Mouse (Mus musculus) heart, embryonic 16.5 days (tissue): ENCODE measurements around the gene Runx1. TPM values are rescaled to one million over a fixed set of nuclear protein-coding genes. Genes with fewer than 3 reads are reported as not detected.
A peak's percentile ranks its signal among the peaks of the same experiment; 100 is the strongest.

Experiments used
- ATAC-seq: fragments of 200-750 bp; cut with Nextera tagmentation; replicated peaks from 2 replicates; pipeline ENCODE4 v1.8.0; 2017; ENCODE audit warnings: moderate number of reproducible peaks; ENCODE audit not compliant: insufficient read depth, low FRiP score; ENCODE audit errors: extremely low read depth
- H3K27ac ChIP-seq: fragments of 300-500 bp; sonication (generic); 2 replicates; pipeline ENCODE4 v1.5.1; 2014; ENCODE audit warnings: mild to moderate bottlenecking, low read length, control low read depth, moderate library complexity
- H3K27me3 ChIP-seq: fragments of 300-500 bp; sonication (generic); 2 replicates; pipeline ENCODE4 v1.6.1; 2014; ENCODE audit warnings: low read length, mixed read lengths; ENCODE audit not compliant: control insufficient read depth, insufficient read depth
- H3K36me3 ChIP-seq: fragments of 300-500 bp; sonication (generic); 2 replicates; pipeline ENCODE4 v1.6.1; 2014; ENCODE audit not compliant: control insufficient read depth, insufficient read depth
- H3K4me1 ChIP-seq: fragments of 300-500 bp; sonication (generic); 2 replicates; pipeline ENCODE4 v1.6.1; 2014; ENCODE audit warnings: low read length, mixed read lengths; ENCODE audit not compliant: control insufficient read depth, insufficient read depth
- H3K4me2 ChIP-seq: fragments of 300-500 bp; sonication (generic); 2 replicates; pipeline ENCODE4 v1.6.1; 2014; ENCODE audit warnings: low read depth, mild to moderate bottlenecking, control low read depth, low read length
- H3K4me3 ChIP-seq: fragments of 300-500 bp; sonication (generic); 2 replicates; pipeline ENCODE4 v1.5.1; 2014; ENCODE audit warnings: mild to moderate bottlenecking, control low read depth, low read length
- H3K9ac ChIP-seq: fragments of 300-500 bp; sonication (generic); 2 replicates; pipeline ENCODE4 v1.6.1; 2014; ENCODE audit warnings: low read length, control low read depth
- H3K9me3 ChIP-seq: fragments of 300-500 bp; sonication (generic); replicated peaks from 2 replicates; pipeline ENCODE4 v1.6.1; 2016; ENCODE audit warnings: low read length; ENCODE audit not compliant: control insufficient read depth
- WGBS: fragments of 180-500 bp; shearing (Covaris S2); extraction: QIAGEN DNeasy Blood & Tissue Kit; methylation state at CpG from one replicate; pipeline ENCODE4 v1.1.7; 2014; 5-methylcytosine and 5-hydroxymethylcytosine counted together
- polyA plus RNA-seq: library from polyadenylated mRNA; unstranded; fragments of >200 nt; fragmentation: Nextera tagmentation; extraction: Ambion mirVana; gene quantifications from 2 replicates; pipeline ENCODE4 v1.2.1, GENCODE M21; 2015

The Runx1 gene
- polyA plus RNA-seq, 1 experiment from 2014 or later, result 11.0 TPM

DNA sequence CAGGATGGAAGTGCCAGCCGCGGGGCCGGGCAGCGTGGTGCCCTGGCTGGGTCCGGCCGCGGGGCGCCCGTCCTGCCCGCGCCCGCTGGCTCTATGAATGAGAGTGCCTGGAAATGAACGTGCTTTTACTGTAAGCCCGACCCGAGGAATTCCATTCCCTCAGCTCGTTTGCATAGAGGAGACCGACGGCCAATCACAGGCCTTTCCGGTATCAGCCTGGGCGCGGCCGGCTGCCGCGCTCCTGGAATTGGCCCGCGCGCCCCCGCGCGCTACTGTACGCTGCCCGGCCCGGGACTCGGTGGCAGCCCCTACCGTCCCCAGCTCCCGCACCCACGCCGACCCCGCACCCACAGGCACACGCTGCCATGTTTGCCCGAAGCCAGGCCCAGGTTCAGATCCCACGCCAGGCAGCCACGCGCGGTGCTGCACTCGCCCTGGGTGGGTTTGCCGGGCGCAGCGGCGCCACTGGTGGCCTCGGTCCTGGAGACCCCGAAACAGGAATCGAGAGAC is 128.7 kb downstream of the Runx1 start:
- Histone ChIP-seq H3K4me2 (peak overlapping the region; percentile 97), H3K4me1 (peaks cover 9% of the 10 kb centered on the region), H3K36me3 (no peaks in the 10 kb centered on the region), H3K27me3 (peaks cover 45% of the 10 kb centered on the region), H3K9ac (peak overlapping the region; percentile 72), H3K27ac (peak overlapping the region; percentile 57), H3K9me3 (no peaks in the 10 kb centered on the region), H3K4me3 (peak overlapping the region; percentile 61)
- WGBS, result under 1% methylated on average over 53 of the region's 53 CpGs
- peak; percentile 92 for ATAC-seq

DNA sequence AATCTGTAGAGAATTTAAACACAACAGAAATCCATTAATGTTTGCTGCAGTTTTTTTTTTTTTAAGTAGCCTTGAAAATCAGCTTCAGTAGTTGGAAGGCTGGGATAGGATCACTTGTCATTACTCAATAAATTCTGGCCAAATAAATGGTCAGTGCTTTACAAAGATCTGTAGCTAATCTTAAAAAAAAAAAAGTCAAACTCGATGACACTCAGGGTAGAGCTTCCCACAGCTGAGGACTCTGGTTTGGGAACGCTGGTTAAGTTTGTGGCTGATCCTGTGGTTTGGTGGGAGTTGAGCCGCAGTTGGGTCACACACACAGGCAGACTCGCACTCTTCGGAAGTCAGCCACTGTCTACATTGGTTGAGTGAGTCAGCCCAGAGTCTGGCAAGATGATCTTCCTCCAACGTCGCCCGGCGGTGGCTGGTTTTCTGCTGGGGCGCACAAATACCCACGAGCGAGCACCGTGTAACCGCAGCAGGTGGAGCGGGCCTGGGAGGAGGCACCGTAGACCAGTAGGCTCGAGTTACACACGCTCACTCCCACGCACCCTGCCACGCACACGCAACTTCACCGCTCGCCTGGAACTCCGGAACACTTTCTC is 129.4 kb downstream of the Runx1 start:
- peak overlapping the region; percentile 60 for H3K9ac ChIP-seq
- no peaks in the 10 kb centered on the region for H3K9me3 ChIP-seq
- under 1% methylated on average over 24 of the region's 24 CpGs for WGBS
- no peaks in the 10 kb centered on the region for H3K36me3 ChIP-seq
- no peak for ATAC-seq
- H3K27me3 ChIP-seq, result peaks cover 45% of the 10 kb centered on the region
- peak overlapping the region; percentile 61 for H3K4me3 ChIP-seq
- H3K4me2 ChIP-seq, result peak overlapping the region; percentile 97
- peaks cover 9% of the 10 kb centered on the region for H3K4me1 ChIP-seq
- H3K27ac ChIP-seq, result peak overlapping the region; percentile 20; the same call in 1 of the 2 replicates

DNA sequence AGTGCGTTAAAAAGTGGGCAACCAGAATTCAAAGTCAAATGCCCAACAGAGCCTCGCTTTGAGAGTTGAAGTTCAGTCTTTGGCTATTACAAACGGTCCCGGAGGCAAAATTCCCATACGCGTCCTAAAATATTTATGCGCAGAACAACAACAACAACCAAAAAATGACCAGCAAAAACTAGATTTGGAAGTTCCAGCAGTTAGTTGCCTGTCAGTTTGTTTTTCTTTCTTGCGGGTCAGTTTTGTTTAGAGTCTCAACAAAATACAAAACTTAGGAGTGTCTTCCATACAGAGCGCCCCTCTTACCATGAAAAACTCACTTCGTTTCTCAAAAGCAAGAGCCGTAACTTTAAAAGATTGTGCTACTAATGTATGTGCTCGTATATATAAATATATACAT is 130.0 kb downstream of the Runx1 start:
- no peaks in the 10 kb centered on the region for H3K36me3 ChIP-seq
- peak overlapping the region; percentile 48; the same call in 1 of the 2 replicates for H3K9ac ChIP-seq
- ATAC-seq, result no peak
- H3K27me3 ChIP-seq, result peaks cover 46% of the 10 kb centered on the region
- H3K9me3 ChIP-seq, result no peaks in the 10 kb centered on the region
- H3K4me3 ChIP-seq, result peak overlapping the region; percentile 43
- peak overlapping the region; percentile 39 for H3K4me2 ChIP-seq
- WGBS, result 12% methylated on average over 12 of the region's 12 CpGs
- H3K27ac ChIP-seq, result no peak overlapping the region
- peaks cover 9% of the 10 kb centered on the region for H3K4me1 ChIP-seq

DNA sequence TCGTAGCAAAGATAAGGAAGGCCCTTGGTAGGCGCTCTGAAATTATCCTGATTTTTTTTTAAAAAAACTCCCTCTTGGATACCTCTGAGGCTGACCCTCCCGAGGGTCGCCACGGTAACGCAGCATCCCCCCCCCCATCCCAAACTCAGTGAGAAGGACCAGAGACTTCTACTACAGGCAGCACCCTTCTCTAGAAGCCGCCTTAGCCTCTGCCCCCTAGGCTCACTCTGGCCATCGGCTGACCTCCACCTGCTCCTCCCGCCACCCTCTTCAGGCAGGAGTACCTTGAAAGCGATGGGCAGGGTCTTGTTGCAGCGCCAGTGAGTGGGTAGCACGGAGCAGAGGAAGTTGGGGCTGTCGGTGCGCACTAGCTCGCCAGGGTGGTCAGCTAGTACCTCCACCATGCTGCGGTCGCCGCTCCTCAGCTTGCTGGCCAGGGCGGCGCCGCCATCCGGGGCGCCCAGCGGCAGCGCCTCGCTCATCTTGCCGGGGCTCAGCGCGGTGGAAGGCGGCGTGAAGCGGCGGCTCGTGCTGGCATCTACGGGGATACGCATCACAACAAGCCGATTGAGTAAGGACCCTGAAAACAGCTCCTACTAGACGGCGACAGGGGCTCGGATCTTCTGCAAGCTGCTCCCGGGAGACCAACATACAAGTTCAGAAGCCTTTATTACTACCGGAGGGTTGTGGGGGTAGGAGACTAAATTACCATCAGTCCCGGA is 130.6 kb downstream of the Runx1 start:
- ATAC-seq, result no peak
- Histone ChIP-seq H3K4me1 (peaks cover 9% of the 10 kb centered on the region), H3K27me3 (peaks cover 46% of the 10 kb centered on the region), H3K4me2 (peak overlapping the region; percentile 39), H3K36me3 (no peaks in the 10 kb centered on the region), H3K27ac (no peak overlapping the region), H3K9ac (peak overlapping the region; percentile 48), H3K4me3 (peak overlapping the region; percentile 43), H3K9me3 (no peaks in the 10 kb centered on the region)
- WGBS, result under 1% methylated on average over 43 of the region's 43 CpGs

DNA sequence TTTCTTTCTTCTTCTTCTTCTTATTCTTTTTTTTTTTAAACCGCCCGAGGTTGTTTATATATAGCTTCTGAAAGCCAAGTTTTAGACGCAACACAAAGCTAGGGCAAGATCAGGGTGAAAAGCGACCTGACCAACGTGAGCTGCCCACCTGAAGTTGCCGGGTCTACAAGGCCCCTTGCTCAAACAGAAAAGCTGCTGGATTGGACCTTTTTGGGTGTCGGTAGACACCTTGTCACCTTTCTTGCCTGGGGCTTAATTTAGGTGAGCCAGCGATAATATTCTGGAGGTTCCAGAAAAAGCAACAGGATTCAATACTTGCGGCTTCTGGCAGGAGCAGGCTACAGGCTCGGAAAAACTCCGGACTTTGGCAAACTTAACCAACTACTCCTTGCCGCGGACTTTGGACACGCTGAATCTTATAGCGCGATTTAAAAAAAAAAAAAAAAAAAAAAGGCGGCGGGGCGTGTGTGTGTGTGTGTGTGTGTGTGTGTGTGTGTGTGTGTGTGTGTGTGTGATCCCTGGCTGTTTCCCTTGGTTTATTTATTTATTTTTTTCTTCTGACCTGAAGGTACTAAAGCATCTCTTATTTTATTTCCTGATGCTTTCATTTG is 131.3 kb downstream of the Runx1 start:
- Histone ChIP-seq H3K9me3 (no peaks in the 10 kb centered on the region), H3K27me3 (peaks cover 42% of the 10 kb centered on the region), H3K4me2 (peak overlapping the region; percentile 39), H3K36me3 (no peaks in the 10 kb centered on the region), H3K4me3 (peak overlapping the region; percentile 43), H3K4me1 (peaks cover 9% of the 10 kb centered on the region), H3K27ac (no peak overlapping the region), H3K9ac (no peak overlapping the region)
- no peak for ATAC-seq
- 8% methylated on average over 16 of the region's 19 CpGs for WGBS

DNA sequence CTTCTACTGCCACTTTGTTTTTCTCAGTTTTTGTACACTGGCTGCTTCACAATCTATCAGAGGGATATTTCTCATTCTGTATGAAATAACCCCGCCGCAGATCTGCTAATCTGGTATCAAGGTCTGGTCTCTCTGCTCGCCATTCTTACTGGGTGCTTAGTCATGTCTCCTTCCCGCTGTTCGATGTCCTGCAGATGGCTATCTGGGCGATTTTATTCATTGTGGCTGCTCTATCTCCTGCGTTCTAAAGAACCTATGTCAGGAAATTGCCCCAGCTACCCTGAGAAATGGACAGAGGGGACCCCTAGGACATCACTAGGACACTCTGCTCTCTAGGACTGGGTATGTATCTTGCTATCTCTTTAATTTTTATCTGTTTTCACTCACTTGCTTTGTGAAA is 135.2 kb downstream of the Runx1 start:
- no peak overlapping the region for H3K4me3 ChIP-seq
- no peak for ATAC-seq
- no peaks in the 10 kb centered on the region for H3K9me3 ChIP-seq
- peaks cover 33% of the 10 kb centered on the region for H3K27me3 ChIP-seq
- WGBS, result 61% methylated on average over 7 of the region's 7 CpGs
- no peak overlapping the region for H3K4me2 ChIP-seq
- no peak overlapping the region for H3K27ac ChIP-seq
- no peak overlapping the region for H3K9ac ChIP-seq
- H3K36me3 ChIP-seq, result no peaks in the 10 kb centered on the region
- no peaks in the 10 kb centered on the region for H3K4me1 ChIP-seq

DNA sequence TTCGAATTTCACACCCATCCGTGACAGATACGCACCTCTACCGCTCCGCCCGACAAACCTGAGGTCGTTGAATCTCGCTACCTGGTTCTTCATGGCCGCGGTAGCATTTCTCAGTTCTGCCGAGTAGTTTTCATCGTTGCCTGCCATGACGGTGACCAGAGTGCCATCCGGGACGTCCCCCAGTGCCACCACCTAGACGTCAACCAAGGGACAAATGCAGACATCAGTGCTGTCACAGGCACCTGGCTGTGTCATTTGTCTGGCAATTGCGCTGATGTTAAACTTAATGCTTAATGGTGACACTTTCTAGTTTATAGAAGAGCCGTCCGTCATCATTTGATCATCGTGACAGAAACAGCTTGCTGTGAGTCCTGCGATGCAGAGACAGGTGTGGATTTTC is 137.0 kb downstream of the Runx1 start:
- Histone ChIP-seq H3K4me2 (no peak overlapping the region), H3K27ac (no peak overlapping the region), H3K27me3 (peaks cover 30% of the 10 kb centered on the region), H3K4me1 (no peaks in the 10 kb centered on the region), H3K4me3 (no peak overlapping the region), H3K36me3 (no peaks in the 10 kb centered on the region), H3K9ac (no peak overlapping the region), H3K9me3 (no peaks in the 10 kb centered on the region)
- WGBS, result 91% methylated on average over 21 of the region's 21 CpGs
- ATAC-seq, result no peak

DNA sequence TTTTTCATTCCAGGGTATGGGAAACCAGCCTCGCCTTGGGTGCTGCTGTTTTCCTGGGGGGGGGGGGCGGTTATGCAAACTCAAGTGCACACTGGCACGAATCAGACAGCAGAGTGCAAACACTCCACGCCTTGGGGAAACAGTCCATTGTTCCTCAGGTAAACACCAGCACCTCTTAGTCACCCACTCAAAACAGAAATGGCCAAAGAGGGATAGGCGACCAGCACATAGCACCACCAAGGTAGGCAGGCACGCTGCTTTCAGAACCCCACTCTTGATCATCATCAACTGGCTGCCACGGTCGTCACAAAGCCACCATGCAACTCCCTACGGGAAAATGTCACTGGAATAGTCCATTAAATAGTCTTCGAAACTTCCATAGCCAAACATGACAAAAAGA is 139.0 kb downstream of the Runx1 start:
- WGBS, result 87% methylated on average over 10 of the region's 10 CpGs
- no peaks in the 10 kb centered on the region for H3K36me3 ChIP-seq
- H3K4me3 ChIP-seq, result no peak overlapping the region
- no peaks in the 10 kb centered on the region for H3K9me3 ChIP-seq
- H3K4me2 ChIP-seq, result no peak overlapping the region
- no peak overlapping the region for H3K9ac ChIP-seq
- no peak for ATAC-seq
- no peak overlapping the region for H3K27ac ChIP-seq
- peaks cover 19% of the 10 kb centered on the region for H3K27me3 ChIP-seq
- no peaks in the 10 kb centered on the region for H3K4me1 ChIP-seq

DNA sequence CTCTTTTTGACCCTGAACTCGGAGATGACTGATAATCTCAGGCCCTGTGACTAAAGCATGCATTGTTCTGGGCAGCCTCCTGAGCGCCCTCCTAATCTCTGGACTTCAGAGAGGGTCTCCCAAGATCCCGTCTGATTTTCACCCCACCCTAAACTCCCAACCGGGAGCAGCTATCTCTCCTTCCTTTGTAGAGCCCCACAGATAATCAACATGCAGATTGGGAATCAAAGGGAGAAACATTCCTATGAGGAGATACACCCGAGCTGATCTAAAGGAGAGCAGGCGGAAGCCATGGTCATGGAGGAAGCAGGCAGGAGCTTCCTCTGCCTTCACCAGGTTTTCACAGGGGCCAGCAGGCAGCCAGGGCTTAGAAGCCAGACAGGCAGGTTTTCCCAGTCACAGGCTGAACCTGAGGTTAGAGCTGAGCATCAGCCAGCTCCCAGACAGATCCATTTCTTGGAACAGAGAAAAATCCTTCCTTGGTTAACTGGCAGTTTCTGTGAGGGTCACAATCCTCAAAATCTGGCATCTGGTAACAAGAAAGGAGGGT is 140.1 kb downstream of the Runx1 start:
- H3K9me3 ChIP-seq, result no peaks in the 10 kb centered on the region
- 26% methylated on average over 6 of the region's 6 CpGs for WGBS
- no peaks in the 10 kb centered on the region for H3K36me3 ChIP-seq
- no peaks in the 10 kb centered on the region for H3K4me1 ChIP-seq
- no peak overlapping the region for H3K4me2 ChIP-seq
- no peak overlapping the region for H3K4me3 ChIP-seq
- no peak for ATAC-seq
- peaks cover 12% of the 10 kb centered on the region for H3K27me3 ChIP-seq
- H3K27ac ChIP-seq, result no peak overlapping the region
- no peak overlapping the region for H3K9ac ChIP-seq
